Mouse (Mus musculus) c-Kit-positive CD71-positive TER-119-positive erythroid progenitor cells, embryonic 14.5 days (primary cell): Measurements from ENCODE around the gene Lcn6.
"Not testable (repeated sequence)": the region's sequence is repeated elsewhere in the genome, so short reads cannot be mapped to it uniquely, and the experiment has no call there.

Experiments used
- DNase-seq: peaks from one replicate; pipeline ENCODE4 v3.0.0-alpha.2; 2013; ENCODE audit warnings: low spot score

The Lcn6 gene

GRCm38 (mm10) chr2:25703706-25704105 is 27.1 kb downstream of the Lcn6 start:
- DNase-seq, result no peak

GRCm38 (mm10) chr2:25706643-25707481 is 30.3 kb downstream of the Lcn6 start, which contains the start of gene Bmyc:
TSS of gene Bmyc (plus strand) at chr2:25706739.
- peak; percentile 21 for DNase-seq

GRCm38 (mm10) chr2:25708121-25708520 is 31.5 kb downstream of the Lcn6 start:
- no peak for DNase-seq

GRCm38 (mm10) chr2:25709056-25709455 is 32.5 kb downstream of the Lcn6 start:
- DNase-seq, result not testable (repeated sequence)

- not testable (repeated sequence) for DNase-seq
Measured at GRCm38 (mm10) chr2:25709791-25710190, 33.2 kb downstream of the Lcn6 start.

- not testable (repeated sequence) for DNase-seq
Measured at GRCm38 (mm10) chr2:25711641-25712040, 35.1 kb downstream of the Lcn6 start.

- no peak for DNase-seq
Measured at GRCm38 (mm10) chr2:25717222-25717621, 40.6 kb downstream of the Lcn6 start.
